Mouse (Mus musculus): ENCODE measurements around the gene Pyy. TPM values are rescaled to one million over a fixed set of nuclear protein-coding genes. Genes with fewer than 3 reads are reported as not detected.
A peak's percentile ranks its signal among the peaks of the same experiment; 100 is the strongest.

The Pyy gene
- polyA plus RNA-seq, 1 experiment from 2014 or later, result not detected

- Histone ChIP-seq H3K36me3 (no peaks in the 10 kb centered on the region), H3K27ac (peak overlapping the region; percentile 86), H3K4me3 (peak overlapping the region; percentile 81), H3K9ac (peak overlapping the region; percentile 73), H3K27me3 (no peaks in the 10 kb centered on the region), H3K4me1 (replicated peaks) (peaks cover 20% of the 10 kb centered on the region), H3K9me3 (replicated peaks) (no peaks in the 10 kb centered on the region), H3K4me2 (peak overlapping the region; percentile 97)
- ATAC-seq (replicated peaks; ENCODE audit: insufficient number of reproducible peaks, insufficient read depth, low FRiP score, low read depth), result peak; percentile 42
- under 1% methylated on average over 20 of the region's 20 CpGs for whole genome bisulfite sequencing
These were observed 18.4 kb downstream of the Pyy start for GRCm38 (mm10) chr11:102089088-102089808.

- peak; percentile 70 for ATAC-seq (replicated peaks; ENCODE audit: insufficient number of reproducible peaks, insufficient read depth, low FRiP score, low read depth)
- WGBS, result under 1% methylated on average over 49 of the region's 49 CpGs
- H3K4me2 ChIP-seq, result peak within 1 kb of the TSS; percentile 97
These were observed 19.4 kb downstream of the Pyy start, which contains the start of gene Mpp2 for GRCm38 (mm10) chr11:102087931-102088898. Gene Mpp2 (minus strand): TSS chr11:102088515.

DNA sequence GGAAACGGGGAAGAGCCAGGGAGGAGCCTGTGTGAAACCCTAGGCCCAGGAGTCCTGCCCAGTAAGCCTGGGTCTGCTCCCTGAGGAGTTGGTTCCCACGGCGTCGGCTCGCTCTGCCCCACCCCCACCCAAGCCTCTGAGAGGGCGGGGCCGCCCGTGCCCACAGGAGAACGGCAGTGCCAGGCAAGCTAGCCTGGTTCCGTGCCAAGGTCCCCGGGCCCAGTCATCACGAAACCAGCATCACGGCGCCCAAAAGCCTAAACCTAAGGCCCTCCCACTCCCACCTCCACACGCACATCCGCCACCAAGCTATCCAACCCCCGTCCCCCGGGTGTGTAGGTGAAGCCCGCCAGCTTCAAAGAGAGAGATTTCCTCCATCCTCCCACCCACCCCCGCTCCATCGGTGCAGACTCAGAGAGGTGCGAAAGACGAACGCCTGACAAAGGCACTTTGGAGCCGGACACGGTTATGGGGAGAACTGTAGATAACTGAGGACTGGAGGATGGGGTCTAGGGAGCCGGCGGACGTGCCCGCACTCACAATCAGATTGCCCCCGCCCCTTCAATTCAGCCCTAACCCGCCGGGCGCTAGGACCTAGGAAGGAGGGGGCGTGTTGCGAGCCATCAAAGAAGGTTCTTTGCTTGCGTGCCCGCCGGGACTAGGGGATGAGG, 20.4 kb downstream of the Pyy start:
- Histone ChIP-seq H3K27me3 (no peaks in the 10 kb centered on the region), H3K36me3 (no peaks in the 10 kb centered on the region), H3K4me1 (replicated peaks) (peaks cover 30% of the 10 kb centered on the region), H3K9ac (peak overlapping the region; percentile 73), H3K4me2 (peak overlapping the region; percentile 97), H3K27ac (peak overlapping the region; percentile 86), H3K4me3 (peak overlapping the region; percentile 81), H3K9me3 (replicated peaks) (no peaks in the 10 kb centered on the region)
- peak; percentile 66 for ATAC-seq (replicated peaks; ENCODE audit: insufficient number of reproducible peaks, insufficient read depth, low FRiP score, low read depth)
- WGBS, result under 1% methylated on average over 39 of the region's 39 CpGs

More at GRCm38 (mm10) chr11:102087931-102088898, 19.4 kb downstream of the Pyy start, which contains the start of gene Mpp2:
- H3K27ac ChIP-seq, result peak within 1 kb of the TSS; percentile 86
- H3K27me3 ChIP-seq, result no peaks in the 10 kb centered on the region
- peak within 1 kb of the TSS; percentile 81 for H3K4me3 ChIP-seq
- H3K36me3 ChIP-seq, result no peaks in the 10 kb centered on the region
- H3K9me3 ChIP-seq (replicated peaks), result no peaks in the 10 kb centered on the region
- peaks cover 20% of the 10 kb centered on the region for H3K4me1 ChIP-seq (replicated peaks)
- H3K9ac ChIP-seq, result peak within 1 kb of the TSS; percentile 73

GRCm38 (mm10) chr11:102086331-102086730, 21.3 kb downstream of the Pyy start:
- H3K9me3 ChIP-seq (replicated peaks), result no peaks in the 10 kb centered on the region
- H3K4me2 ChIP-seq, result peak overlapping the region; percentile 97
- peaks cover 33% of the 10 kb centered on the region for H3K4me1 ChIP-seq (replicated peaks)
- WGBS, result 16% methylated on average over 3 of the region's 3 CpGs
- peak overlapping the region; percentile 86; the same call in 1 of the 2 replicates for H3K27ac ChIP-seq
- no peaks in the 10 kb centered on the region for H3K36me3 ChIP-seq
- ATAC-seq (replicated peaks; ENCODE audit: insufficient number of reproducible peaks, insufficient read depth, low FRiP score, low read depth), result no peak
- peak overlapping the region; percentile 81 for H3K4me3 ChIP-seq
- H3K9ac ChIP-seq, result no peak overlapping the region; the same call in 1 of the 2 replicates
- H3K27me3 ChIP-seq, result no peaks in the 10 kb centered on the region

DNA sequence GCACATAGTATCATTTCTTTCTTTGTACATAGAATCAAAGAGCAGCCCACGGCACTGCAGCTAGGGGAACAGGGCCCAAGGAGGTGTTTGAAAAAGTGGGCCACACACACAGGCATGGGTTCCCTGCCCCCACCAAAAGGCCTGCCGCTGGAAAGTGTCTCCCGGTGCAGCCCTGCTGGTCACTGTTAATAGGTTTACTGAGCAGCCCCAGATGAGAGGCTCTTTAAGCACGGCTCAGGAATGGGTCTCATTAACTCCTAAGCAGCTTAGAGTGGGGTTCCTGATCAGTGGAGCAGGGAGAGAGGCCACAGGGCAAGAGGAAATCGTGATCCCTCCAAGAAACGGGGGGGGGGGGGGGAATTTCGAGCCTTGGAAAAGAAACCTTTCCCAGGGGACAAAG, 23.5 kb downstream of the Pyy start:
- Histone ChIP-seq H3K9ac (no peak overlapping the region), H3K36me3 (no peaks in the 10 kb centered on the region), H3K4me2 (no peak overlapping the region), H3K27ac (no peak overlapping the region), H3K9me3 (replicated peaks) (no peaks in the 10 kb centered on the region), H3K4me1 (replicated peaks) (peaks cover 28% of the 10 kb centered on the region), H3K27me3 (no peaks in the 10 kb centered on the region), H3K4me3 (no peak overlapping the region)
- no peak for ATAC-seq (replicated peaks; ENCODE audit: insufficient number of reproducible peaks, insufficient read depth, low FRiP score, low read depth)
- WGBS, result 55% methylated on average over 7 of the region's 7 CpGs

DNA sequence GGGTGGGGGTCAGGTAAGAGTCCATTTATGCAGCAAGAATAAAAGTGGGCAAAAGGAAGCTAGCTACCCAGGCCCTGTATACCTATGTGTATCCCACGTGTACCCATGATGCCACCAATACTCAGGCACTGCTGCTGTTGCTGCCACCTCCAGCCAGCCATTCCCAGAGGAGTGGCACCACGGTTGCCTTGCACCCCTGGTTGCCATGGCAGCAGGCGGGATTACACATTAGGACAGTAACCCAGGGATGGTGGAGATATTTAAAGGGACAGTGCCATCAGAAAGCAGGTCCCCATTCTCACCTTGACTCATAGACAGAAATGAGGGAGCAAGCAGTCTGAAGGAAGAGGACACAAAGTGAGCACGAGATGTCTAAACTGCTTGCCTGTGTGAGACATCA, 24.4 kb downstream of the Pyy start:
- H3K36me3 ChIP-seq, result no peaks in the 10 kb centered on the region
- peaks cover 22% of the 10 kb centered on the region for H3K4me1 ChIP-seq (replicated peaks)
- H3K27ac ChIP-seq, result no peak overlapping the region
- H3K4me2 ChIP-seq, result no peak overlapping the region
- no peaks in the 10 kb centered on the region for H3K27me3 ChIP-seq
- 57% methylated on average over 4 of the region's 4 CpGs for WGBS
- H3K4me3 ChIP-seq, result no peak overlapping the region
- no peak for ATAC-seq (replicated peaks; ENCODE audit: insufficient number of reproducible peaks, insufficient read depth, low FRiP score, low read depth)
- no peaks in the 10 kb centered on the region for H3K9me3 ChIP-seq (replicated peaks)
- no peak overlapping the region for H3K9ac ChIP-seq

DNA sequence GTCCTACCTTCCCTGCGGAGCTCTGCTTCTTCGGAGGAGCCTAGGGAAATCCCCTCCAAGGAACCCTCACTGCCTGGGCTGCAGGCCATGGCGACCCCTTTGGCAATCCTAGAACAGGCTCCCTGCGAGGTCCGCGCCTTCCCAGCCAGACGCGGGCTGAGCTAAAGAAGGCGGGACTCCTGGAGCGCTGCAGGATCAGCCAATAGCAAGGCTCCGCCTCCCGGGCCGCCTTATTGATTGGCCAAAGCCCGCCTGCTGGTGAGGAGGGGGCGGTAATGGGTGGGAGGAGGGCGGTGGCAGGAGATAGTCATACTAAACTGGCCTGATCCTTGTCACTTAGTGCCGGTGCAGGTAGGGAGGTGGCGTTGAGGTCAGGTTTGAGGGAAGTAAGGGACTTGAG, 25.3 kb downstream of the Pyy start:
- H3K9ac ChIP-seq, result peak overlapping the region; percentile 61
- ATAC-seq (replicated peaks; ENCODE audit: insufficient number of reproducible peaks, insufficient read depth, low FRiP score, low read depth), result peak; percentile 82

DNA sequence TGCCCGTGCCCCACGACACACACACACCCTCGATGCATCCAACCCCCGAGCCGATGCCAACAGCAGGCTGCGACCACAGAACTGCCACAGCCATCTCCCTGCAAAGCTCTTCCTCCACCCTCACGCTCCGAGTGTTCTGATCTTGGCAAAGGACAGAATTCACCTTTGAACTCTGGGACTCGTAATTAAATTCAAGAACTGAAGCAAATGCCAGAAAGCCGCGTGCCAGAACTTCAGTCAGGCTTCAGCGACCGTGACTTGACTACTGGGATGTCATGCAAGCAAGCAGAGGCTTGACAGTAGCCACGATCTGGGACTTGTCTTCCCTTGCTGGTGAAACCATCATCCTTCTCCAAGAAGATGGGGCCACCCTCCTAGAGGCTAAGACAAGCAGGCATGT, 33.9 kb downstream of the Pyy start:
- no peak overlapping the region for H3K27ac ChIP-seq
- no peak overlapping the region for H3K4me3 ChIP-seq
- H3K9ac ChIP-seq, result no peak overlapping the region
- no peak for ATAC-seq (replicated peaks; ENCODE audit: insufficient number of reproducible peaks, insufficient read depth, low FRiP score, low read depth)
- no peaks in the 10 kb centered on the region for H3K9me3 ChIP-seq (replicated peaks)
- H3K4me1 ChIP-seq (replicated peaks), result peaks cover 7% of the 10 kb centered on the region
- 77% methylated on average over 14 of the region's 14 CpGs for WGBS
- no peaks in the 10 kb centered on the region for H3K36me3 ChIP-seq
- no peak overlapping the region for H3K4me2 ChIP-seq
- H3K27me3 ChIP-seq, result 0 out of 2 replicates have a peak, but pooled peaks cover 4% of the 10 kb centered on the region

More for the DNA sequence above, 25.3 kb downstream of the Pyy start:
- 1% methylated on average over 18 of the region's 18 CpGs for WGBS
- Histone ChIP-seq H3K4me1 (replicated peaks) (peaks cover 20% of the 10 kb centered on the region), H3K4me3 (peak overlapping the region; percentile 46), H3K9me3 (replicated peaks) (no peaks in the 10 kb centered on the region), H3K27me3 (no peaks in the 10 kb centered on the region), H3K36me3 (no peaks in the 10 kb centered on the region), H3K27ac (no peak overlapping the region), H3K4me2 (peak overlapping the region; percentile 81)

GRCm38 (mm10) chr11:102072729-102073128, 34.9 kb downstream of the Pyy start:
- no peaks in the 10 kb centered on the region for H3K36me3 ChIP-seq
- peaks cover 7% of the 10 kb centered on the region for H3K4me1 ChIP-seq (replicated peaks)
- 71% methylated on average over 5 of the region's 5 CpGs for WGBS
- no peak overlapping the region for H3K4me3 ChIP-seq
- H3K4me2 ChIP-seq, result no peak overlapping the region
- no peak overlapping the region for H3K9ac ChIP-seq
- ATAC-seq (replicated peaks; ENCODE audit: insufficient number of reproducible peaks, insufficient read depth, low FRiP score, low read depth), result no peak
- no peak overlapping the region for H3K27ac ChIP-seq
- no peaks in the 10 kb centered on the region for H3K9me3 ChIP-seq (replicated peaks)
- 0 out of 2 replicates have a peak, but pooled peaks cover 4% of the 10 kb centered on the region for H3K27me3 ChIP-seq

DNA sequence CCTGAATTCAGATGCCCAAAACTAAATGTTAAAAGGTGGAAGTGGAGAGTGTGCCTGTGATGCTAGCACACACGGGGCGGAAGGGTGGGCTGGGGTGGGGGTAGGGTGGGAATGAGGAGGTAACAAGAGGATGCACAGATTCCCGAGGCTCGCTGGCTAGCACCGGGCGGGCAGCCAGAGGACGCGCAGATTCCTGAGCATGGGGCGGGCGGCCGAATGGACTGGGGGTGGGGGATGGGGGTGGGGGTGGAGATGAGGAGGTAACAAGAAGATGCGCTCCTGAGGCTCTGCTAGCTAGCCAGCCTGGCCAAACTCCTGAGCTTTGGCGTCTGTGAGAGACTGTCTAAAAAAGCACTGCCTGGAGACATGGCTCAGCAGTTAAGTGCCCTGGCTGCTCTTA, 37.2 kb downstream of the Pyy start:
- peak overlapping the region; percentile 17; the same call in 1 of the 2 replicates for H3K4me3 ChIP-seq
- WGBS, result 2% methylated on average over 13 of the region's 13 CpGs

More for the DNA sequence above, 37.2 kb downstream of the Pyy start:
- no peak for ATAC-seq (replicated peaks; ENCODE audit: insufficient number of reproducible peaks, insufficient read depth, low FRiP score, low read depth)
- Histone ChIP-seq H3K36me3 (no peaks in the 10 kb centered on the region), H3K9ac (no peak overlapping the region), H3K9me3 (replicated peaks) (no peaks in the 10 kb centered on the region), H3K27ac (no peak overlapping the region), H3K4me1 (replicated peaks) (peaks cover 7% of the 10 kb centered on the region), H3K4me2 (peak overlapping the region; percentile 53), H3K27me3 (0 out of 2 replicates have a peak, but pooled peaks cover 4% of the 10 kb centered on the region)
